Mouse (Mus musculus): ENCODE measurements around the gene Rab4a. TPM values are rescaled to one million over a fixed set of nuclear protein-coding genes. Genes with fewer than 3 reads are reported as not detected.
A peak's percentile ranks its signal among the peaks of the same experiment; 100 is the strongest.
"Not testable (repeated sequence)": the region's sequence is repeated elsewhere in the genome, so short reads cannot be mapped to it uniquely, and the experiment has no call there.

Rab4a gene
- polyA plus RNA-seq, 1 experiment from 2014 or later, result 65.9 TPM

GRCm38 (mm10) chr8:123803639-123804038, 2.1 kb upstream of the Rab4a start:
- Histone ChIP-seq H3K4me1 (replicated peaks; ENCODE audit: control insufficient read depth, insufficient read depth, low read length) (peaks cover 41% of the 10 kb centered on the region), H3K4me3 (ENCODE audit: low read depth, low read length) (no peak overlapping the region), H3K27ac (ENCODE audit: low read depth, low read length) (no peak overlapping the region), H3K4me2 (no peak overlapping the region), H3K9ac (ENCODE audit: low read depth, low read length) (no peak overlapping the region), H3K9me3 (ENCODE audit: control insufficient read depth, low read length) (peaks cover 4% of the 10 kb centered on the region; the same call in 1 of the 2 replicates), H3K27me3 (replicated peaks; ENCODE audit: control insufficient read depth, insufficient read depth, low read length) (no peaks in the 10 kb centered on the region), H3K36me3 (ENCODE audit: control insufficient read depth, insufficient read depth, low read length) (no peaks in the 10 kb centered on the region)
- WGBS, result 68% methylated on average over 1 of the region's 1 CpGs
- DNase-seq (ENCODE audit: low spot score) (no peak), ATAC-seq (replicated peaks; ENCODE audit: low FRiP score) (no peak)

DNA sequence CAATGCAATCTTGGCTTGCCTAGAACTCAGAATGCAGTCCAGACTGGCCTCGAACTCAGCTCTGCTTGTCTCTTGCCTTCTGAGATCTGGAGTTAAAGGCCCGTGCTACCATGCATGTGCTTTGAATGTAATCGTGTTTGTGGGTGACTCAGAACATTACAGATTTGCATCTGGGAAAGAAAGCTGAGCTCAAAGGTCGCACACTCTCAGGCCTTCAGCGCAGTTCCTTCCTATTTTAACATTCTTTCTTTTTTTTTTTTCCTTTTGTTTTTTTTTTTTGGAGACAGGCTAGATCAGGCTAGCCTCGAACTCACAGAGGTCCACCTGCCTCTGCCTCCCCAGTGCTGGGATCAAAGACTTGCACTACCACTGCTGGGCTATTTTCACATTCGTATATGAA, 1.2 kb upstream of the Rab4a start:
- no peaks in the 10 kb centered on the region for H3K36me3 ChIP-seq (ENCODE audit: control insufficient read depth, insufficient read depth, low read length)
- peaks cover 4% of the 10 kb centered on the region; the same call in 1 of the 2 replicates for H3K9me3 ChIP-seq (ENCODE audit: control insufficient read depth, low read length)
- no peak overlapping the region for H3K9ac ChIP-seq (ENCODE audit: low read depth, low read length)
- no peak overlapping the region for H3K4me3 ChIP-seq (ENCODE audit: low read depth, low read length)
- no peak overlapping the region for H3K27ac ChIP-seq (ENCODE audit: low read depth, low read length)
- ATAC-seq (replicated peaks; ENCODE audit: low FRiP score) (no peak), DNase-seq (ENCODE audit: low spot score) (no peak)
- H3K27me3 ChIP-seq (replicated peaks; ENCODE audit: control insufficient read depth, insufficient read depth, low read length), result no peaks in the 10 kb centered on the region
- 81% methylated on average over 7 of the region's 7 CpGs for WGBS
- H3K4me1 ChIP-seq (replicated peaks; ENCODE audit: control insufficient read depth, insufficient read depth, low read length), result peaks cover 39% of the 10 kb centered on the region
- H3K4me2 ChIP-seq, result no peak overlapping the region

DNA sequence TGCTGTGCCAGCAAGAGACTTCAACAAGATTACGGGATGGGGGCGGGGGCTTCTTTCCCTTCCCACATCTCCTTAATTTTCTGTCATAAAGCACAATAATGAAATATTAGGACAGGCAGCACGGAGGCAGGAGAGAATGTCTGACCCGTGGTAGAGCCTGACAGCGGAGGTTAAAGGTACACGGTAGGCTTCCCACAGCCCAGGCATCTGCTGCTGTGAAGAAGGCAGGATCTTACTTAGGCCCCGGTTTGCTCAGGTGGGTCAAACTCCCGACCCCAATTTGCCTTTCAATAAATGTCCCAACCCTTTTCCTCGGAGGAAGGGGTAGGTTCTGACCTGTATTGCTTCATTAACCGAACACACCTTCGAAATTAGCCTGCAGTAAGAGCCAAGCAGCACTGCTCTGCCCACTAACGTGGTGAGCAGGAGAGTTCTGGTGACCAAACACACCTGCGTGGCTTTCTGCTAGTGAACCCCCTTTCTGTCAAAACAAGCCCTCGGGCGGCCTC, 522 bp upstream of the Rab4a start:
- Histone ChIP-seq H3K27ac (ENCODE audit: low read depth, low read length) (peak overlapping the region; percentile 78), H3K4me2 (peak overlapping the region; percentile 86), H3K9me3 (ENCODE audit: control insufficient read depth, low read length) (peaks cover 4% of the 10 kb centered on the region; the same call in 1 of the 2 replicates), H3K4me3 (ENCODE audit: low read depth, low read length) (peak overlapping the region; percentile 72), H3K9ac (ENCODE audit: low read depth, low read length) (peak overlapping the region; percentile 77), H3K27me3 (replicated peaks; ENCODE audit: control insufficient read depth, insufficient read depth, low read length) (no peaks in the 10 kb centered on the region), H3K36me3 (ENCODE audit: control insufficient read depth, insufficient read depth, low read length) (no peaks in the 10 kb centered on the region), H3K4me1 (replicated peaks; ENCODE audit: control insufficient read depth, insufficient read depth, low read length) (peaks cover 34% of the 10 kb centered on the region)
- WGBS, result 22% methylated on average over 15 of the region's 15 CpGs
- ATAC-seq (replicated peaks; ENCODE audit: low FRiP score) (no peak), DNase-seq (ENCODE audit: low spot score) (no peak)

DNA sequence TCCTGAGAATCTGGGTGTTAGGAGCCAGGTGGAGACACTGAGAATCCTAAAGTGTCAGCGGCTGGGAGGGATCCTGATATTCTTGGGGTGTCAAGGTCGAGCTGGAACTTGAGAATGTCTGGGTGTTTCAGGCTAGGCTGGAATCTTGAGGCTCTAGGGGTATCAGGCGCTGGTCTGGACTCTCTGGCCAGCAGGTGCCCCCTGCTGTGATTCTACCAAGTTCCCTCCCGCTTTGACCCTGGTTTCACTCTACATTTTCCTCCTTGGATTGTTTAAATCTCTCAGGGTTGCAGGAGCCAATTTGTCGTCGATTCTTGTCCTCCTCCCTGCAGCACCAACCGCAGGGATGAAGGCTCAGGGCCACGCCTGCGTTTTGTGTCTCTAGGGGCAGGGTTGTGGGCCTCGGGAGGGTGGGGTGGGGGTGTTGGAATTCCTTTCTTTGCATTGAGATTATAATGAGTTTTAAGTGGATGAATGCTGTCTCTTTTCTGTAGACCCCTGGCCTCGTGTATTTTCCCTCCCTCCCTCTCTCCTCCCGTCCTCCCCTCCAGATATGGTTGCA, 670 bp downstream of the Rab4a start:
- Histone ChIP-seq H3K4me1 (replicated peaks; ENCODE audit: control insufficient read depth, insufficient read depth, low read length) (peaks cover 32% of the 10 kb centered on the region), H3K27ac (ENCODE audit: low read depth, low read length) (peak overlapping the region; percentile 78), H3K9ac (ENCODE audit: low read depth, low read length) (peak overlapping the region; percentile 77), H3K27me3 (replicated peaks; ENCODE audit: control insufficient read depth, insufficient read depth, low read length) (no peaks in the 10 kb centered on the region), H3K36me3 (ENCODE audit: control insufficient read depth, insufficient read depth, low read length) (no peaks in the 10 kb centered on the region), H3K9me3 (ENCODE audit: control insufficient read depth, low read length) (no peaks in the 10 kb centered on the region), H3K4me3 (ENCODE audit: low read depth, low read length) (peak overlapping the region; percentile 72), H3K4me2 (peak overlapping the region; percentile 86)
- ATAC-seq (replicated peaks; ENCODE audit: low FRiP score), result no peak
- 5% methylated on average over 12 of the region's 12 CpGs for WGBS
- DNase-seq (ENCODE audit: low spot score), result no peak

- Histone ChIP-seq H3K4me3 (ENCODE audit: low read depth, low read length) (peak overlapping the region; percentile 72), H3K4me2 (peak overlapping the region; percentile 86), H3K9ac (ENCODE audit: low read depth, low read length) (peak overlapping the region; percentile 77), H3K27ac (ENCODE audit: low read depth, low read length) (peak overlapping the region; percentile 78), H3K4me1 (replicated peaks; ENCODE audit: control insufficient read depth, insufficient read depth, low read length) (peaks cover 36% of the 10 kb centered on the region), H3K36me3 (ENCODE audit: control insufficient read depth, insufficient read depth, low read length) (no peaks in the 10 kb centered on the region), H3K27me3 (replicated peaks; ENCODE audit: control insufficient read depth, insufficient read depth, low read length) (no peaks in the 10 kb centered on the region), H3K9me3 (ENCODE audit: control insufficient read depth, low read length) (no peaks in the 10 kb centered on the region)
- DNase-seq (ENCODE audit: low spot score) (peak; percentile 63), ATAC-seq (replicated peaks; ENCODE audit: low FRiP score) (peak; percentile 73)
- 4% methylated on average over 14 of the region's 14 CpGs for WGBS
Measured at GRCm38 (mm10) chr8:123807024-123807431, 1.2 kb downstream of the Rab4a start.

- peak overlapping the region; percentile 37 for H3K9ac ChIP-seq (ENCODE audit: low read depth, low read length)
- ATAC-seq (replicated peaks; ENCODE audit: low FRiP score), result no peak
- 58% methylated on average over 6 of the region's 6 CpGs for WGBS
- H3K36me3 ChIP-seq (ENCODE audit: control insufficient read depth, insufficient read depth, low read length), result no peaks in the 10 kb centered on the region
- DNase-seq (ENCODE audit: low spot score), result no peak
- H3K4me2 ChIP-seq, result peak overlapping the region; percentile 86
- no peaks in the 10 kb centered on the region for H3K9me3 ChIP-seq (ENCODE audit: control insufficient read depth, low read length)
- peak overlapping the region; percentile 78; the same call in 1 of the 2 replicates for H3K27ac ChIP-seq (ENCODE audit: low read depth, low read length)
- H3K4me1 ChIP-seq (replicated peaks; ENCODE audit: control insufficient read depth, insufficient read depth, low read length), result peaks cover 39% of the 10 kb centered on the region
- H3K27me3 ChIP-seq (replicated peaks; ENCODE audit: control insufficient read depth, insufficient read depth, low read length), result no peaks in the 10 kb centered on the region
- peak overlapping the region; percentile 72 for H3K4me3 ChIP-seq (ENCODE audit: low read depth, low read length)
Measured at GRCm38 (mm10) chr8:123807852-123808573, 2.2 kb downstream of the Rab4a start.

DNA sequence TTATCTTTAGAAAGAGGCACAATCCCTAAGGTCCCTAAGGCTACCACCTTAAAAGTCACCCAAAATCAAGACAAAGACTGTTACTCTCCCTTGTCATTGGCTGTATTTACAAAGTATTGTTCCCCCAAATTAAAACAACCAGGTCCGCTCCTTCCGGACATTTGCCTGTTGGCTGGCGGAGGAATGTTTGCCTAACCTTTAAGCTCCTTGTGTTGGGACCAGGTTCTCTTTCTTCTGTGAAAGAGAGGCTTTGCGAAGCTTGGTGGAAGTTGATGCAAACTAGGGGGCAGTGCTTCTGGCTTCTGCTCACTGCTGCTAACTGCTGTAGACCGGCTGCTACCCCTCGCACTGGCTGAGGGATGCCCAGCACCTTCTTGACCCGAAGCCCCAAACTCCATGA, 2.9 kb downstream of the Rab4a start:
- no peak for ATAC-seq (replicated peaks; ENCODE audit: low FRiP score)
- Histone ChIP-seq H3K27ac (ENCODE audit: low read depth, low read length) (no peak overlapping the region; the same call in 1 of the 2 replicates), H3K9me3 (ENCODE audit: control insufficient read depth, low read length) (no peaks in the 10 kb centered on the region), H3K4me2 (peak overlapping the region; percentile 1; the same call in 1 of the 2 replicates), H3K36me3 (ENCODE audit: control insufficient read depth, insufficient read depth, low read length) (no peaks in the 10 kb centered on the region), H3K9ac (ENCODE audit: low read depth, low read length) (no peak overlapping the region), H3K27me3 (replicated peaks; ENCODE audit: control insufficient read depth, insufficient read depth, low read length) (no peaks in the 10 kb centered on the region), H3K4me3 (ENCODE audit: low read depth, low read length) (no peak overlapping the region), H3K4me1 (replicated peaks; ENCODE audit: control insufficient read depth, insufficient read depth, low read length) (peaks cover 39% of the 10 kb centered on the region)
- 78% methylated on average over 7 of the region's 7 CpGs for WGBS
- DNase-seq (ENCODE audit: low spot score), result no peak

DNA sequence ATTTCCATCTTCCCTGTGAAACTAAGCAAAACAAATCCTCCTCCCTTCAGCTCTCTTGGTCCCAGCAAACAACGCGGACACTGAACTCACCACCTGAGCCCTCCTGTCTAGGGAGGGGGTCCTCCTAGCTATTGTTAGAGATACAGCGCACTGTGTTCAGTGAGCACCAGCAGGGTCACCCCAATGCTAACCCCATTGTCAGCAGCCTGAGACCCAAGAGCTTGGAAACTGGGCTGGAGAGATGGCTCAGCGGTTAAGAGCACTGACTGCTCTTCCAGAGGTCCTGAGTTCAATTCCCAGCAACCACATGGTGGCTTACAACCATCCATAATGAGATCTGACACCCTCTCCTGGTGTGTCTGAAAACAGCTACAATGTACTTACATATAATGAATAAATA, 3.6 kb downstream of the Rab4a start:
- WGBS, result 88% methylated on average over 4 of the region's 4 CpGs
- ATAC-seq (replicated peaks; ENCODE audit: low FRiP score); H3K27me3 ChIP-seq (replicated peaks; ENCODE audit: control insufficient read depth, insufficient read depth, low read length); H3K36me3 ChIP-seq (ENCODE audit: control insufficient read depth, insufficient read depth, low read length); H3K27ac ChIP-seq (ENCODE audit: low read depth, low read length); H3K9me3 ChIP-seq (ENCODE audit: control insufficient read depth, low read length); H3K4me2 ChIP-seq; DNase-seq (ENCODE audit: low spot score); H3K4me3 ChIP-seq (ENCODE audit: low read depth, low read length); H3K9ac ChIP-seq (ENCODE audit: low read depth, low read length): not testable (repeated sequence)
- H3K4me1 ChIP-seq (replicated peaks; ENCODE audit: control insufficient read depth, insufficient read depth, low read length), result peaks cover 41% of the 10 kb centered on the region

Measured in liver, embryonic 11.5 days (tissue).